Mouse (Mus musculus): ENCODE data around the gene Fbxo7.
A peak's percentile ranks its signal among the peaks of the same experiment; 100 is the strongest.
"Not testable (repeated sequence)": the region's sequence is repeated elsewhere in the genome, so short reads cannot be mapped to it uniquely, and the experiment has no call there.

Gene Fbxo7

GRCm38 (mm10) chr10:86021749-86022473 is at the start of gene Fbxo7:
TSS of gene Fbxo7 (plus strand) at chr10:86021972.
- DNase-seq (ENCODE audit: low read depth, low spot score): peak; percentile 90

DNA sequence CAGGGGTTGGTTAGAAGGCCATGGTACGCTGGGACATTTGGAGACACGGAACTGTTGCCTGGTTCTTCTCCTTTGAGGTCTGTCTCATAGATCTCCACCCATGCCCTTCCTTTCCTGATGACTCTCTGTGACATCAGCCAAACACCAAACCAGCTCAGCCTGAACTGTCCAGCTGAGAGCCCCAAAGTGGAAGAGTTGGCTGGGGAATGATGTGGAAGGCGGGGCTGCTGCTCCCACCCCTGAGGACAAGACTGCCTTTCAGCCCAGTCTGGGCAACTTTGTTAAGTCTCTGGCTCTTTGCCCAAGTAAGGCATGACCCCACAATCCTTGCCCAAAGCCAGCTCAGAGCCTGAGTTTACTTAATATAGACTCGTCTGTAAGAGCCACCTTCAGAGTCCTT is 48.9 kb upstream of the Fbxo7 start:
- DNase-seq (ENCODE audit: low read depth, low spot score): no peak

GRCm38 (mm10) chr10:85989412-85990115 is 32.2 kb upstream of the Fbxo7 start:
- no peak for DNase-seq (ENCODE audit: low read depth, low spot score)

- no peak for DNase-seq (ENCODE audit: low read depth, low spot score)
These were observed 29.4 kb upstream of the Fbxo7 start for GRCm38 (mm10) chr10:85992412-85992811.

DNA sequence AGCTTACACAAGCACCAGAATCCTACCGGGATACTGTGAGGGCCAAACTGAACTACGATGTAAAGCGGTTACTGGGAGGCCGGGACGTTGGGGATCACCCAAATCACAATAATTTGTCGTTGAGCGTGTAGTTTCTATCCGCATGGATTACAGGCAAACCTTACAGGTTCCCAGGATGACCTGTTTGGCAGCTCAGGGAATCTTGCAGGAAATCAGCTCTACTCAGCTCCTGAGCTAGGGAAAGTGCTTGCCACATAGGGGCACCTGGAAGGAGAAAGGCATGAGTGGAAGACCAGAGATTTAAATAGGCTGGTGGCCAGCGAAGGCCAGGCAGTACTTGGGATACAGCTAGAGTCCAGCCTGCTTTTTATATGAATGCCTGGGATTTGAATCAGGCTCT is 27.9 kb upstream of the Fbxo7 start:
- no peak for DNase-seq (ENCODE audit: low read depth, low spot score)

- DNase-seq (ENCODE audit: low read depth, low spot score): no peak
These were observed 27.1 kb upstream of the Fbxo7 start for GRCm38 (mm10) chr10:85994543-85995104.

DNA sequence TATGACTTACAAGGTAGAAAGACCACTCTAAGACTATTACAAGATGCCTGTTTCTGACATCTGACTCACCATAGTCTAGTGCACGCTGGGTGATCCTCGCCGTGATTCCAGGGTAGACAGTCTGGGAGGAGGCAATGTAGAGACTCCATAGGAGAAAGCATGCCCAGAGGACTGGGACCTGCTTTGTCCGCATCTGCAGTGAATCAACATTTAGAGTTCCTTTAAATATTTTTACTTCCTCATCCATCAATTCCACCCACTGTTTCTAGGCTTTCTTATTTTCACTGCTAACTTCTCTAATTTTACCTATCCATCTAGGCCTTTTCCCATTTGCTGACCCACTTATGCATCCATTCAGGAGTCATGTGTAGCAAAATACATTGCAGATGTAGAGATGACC is 21.3 kb upstream of the Fbxo7 start:
- no peak for DNase-seq (ENCODE audit: low read depth, low spot score)

DNA sequence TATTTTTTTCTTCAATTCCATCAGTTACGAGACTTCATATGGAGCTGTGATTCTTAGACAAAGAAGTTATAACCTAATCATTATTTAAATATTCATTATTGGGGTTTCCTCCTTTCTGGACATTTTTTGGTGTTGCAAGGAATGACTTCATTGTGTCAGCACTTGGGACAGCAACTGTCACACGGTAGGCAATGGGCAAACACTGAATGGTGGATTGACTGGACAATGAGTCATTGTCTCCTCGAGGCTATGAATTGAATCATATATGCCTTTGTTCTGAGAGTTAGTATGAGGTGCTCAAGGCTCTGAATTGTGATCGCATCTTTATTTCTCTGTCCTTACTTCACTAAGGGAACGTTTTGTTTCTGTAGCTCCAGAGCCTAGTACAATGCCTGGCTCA is 15.3 kb upstream of the Fbxo7 start:
- peak; percentile 6 for DNase-seq (ENCODE audit: low read depth, low spot score)

GRCm38 (mm10) chr10:86009688-86010087 is 12.1 kb upstream of the Fbxo7 start:
- DNase-seq (ENCODE audit: low read depth, low spot score): no peak

DNA sequence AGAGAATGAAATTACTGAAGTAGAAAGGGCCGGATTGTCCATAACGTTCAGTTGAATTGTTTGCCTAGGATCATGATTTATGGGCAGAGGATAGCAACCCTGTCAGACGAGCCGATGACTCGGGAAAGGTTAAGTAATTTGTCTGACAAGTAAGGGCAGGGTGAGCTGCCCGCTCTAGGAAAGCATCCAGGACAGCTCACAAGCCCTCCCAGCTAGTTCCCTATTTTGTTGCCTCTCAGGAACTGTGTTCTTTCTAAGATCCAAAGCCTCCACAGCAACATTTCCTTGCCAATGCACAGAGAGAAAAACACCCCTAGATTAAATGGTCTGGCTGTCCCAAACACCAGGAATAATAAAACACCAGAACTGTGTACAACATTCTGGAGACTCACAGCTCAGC is 11.1 kb upstream of the Fbxo7 start:
- no peak for DNase-seq (ENCODE audit: low read depth, low spot score)

DNA sequence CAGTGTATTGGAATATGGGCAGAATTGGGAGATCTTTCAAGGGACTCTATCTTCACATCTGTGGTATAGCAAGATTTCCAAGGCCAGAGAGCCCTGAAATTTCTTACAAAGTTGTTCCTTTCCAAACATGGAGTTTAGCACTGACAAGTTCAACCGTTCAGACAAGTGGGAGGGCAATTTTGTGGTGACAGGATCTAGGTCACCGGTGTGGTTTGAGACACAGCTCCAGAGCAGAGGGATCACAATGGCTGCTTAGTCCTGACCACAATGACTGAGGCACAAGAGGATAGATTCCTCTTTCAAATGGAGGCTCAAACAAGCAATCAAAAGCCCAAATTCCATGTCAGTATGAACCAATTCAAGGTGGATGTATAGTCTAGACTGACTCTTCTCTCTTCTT is 10.6 kb upstream of the Fbxo7 start:
- no peak for DNase-seq (ENCODE audit: low read depth, low spot score)

- no peak for DNase-seq (ENCODE audit: low read depth, low spot score)
These were observed 10.0 kb upstream of the Fbxo7 start, which contains the start of gene Bpifc for GRCm38 (mm10) chr10:86011781-86012180. TSS of gene Bpifc (minus strand) at chr10:86011895.

DNA sequence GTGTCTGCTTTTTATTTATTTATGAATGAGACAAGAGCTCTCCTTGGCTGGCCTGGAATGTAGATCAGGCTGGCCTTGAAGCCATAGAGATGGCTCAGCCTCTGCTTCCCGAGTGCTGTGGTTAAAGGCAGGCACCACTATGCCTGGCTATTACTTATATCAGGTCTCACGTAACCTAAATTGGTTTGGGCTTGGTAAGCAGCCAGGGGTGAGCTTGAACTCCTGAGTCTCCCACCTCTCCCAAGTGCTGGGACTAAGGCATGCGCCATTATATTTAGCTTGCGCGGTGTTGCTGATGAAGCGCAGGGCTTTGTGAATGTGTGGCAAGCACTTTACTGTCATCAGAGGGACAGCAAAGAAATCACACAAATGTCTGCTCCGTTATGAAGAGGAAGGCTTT is 4.0 kb upstream of the Fbxo7 start:
- peak; percentile 10 for DNase-seq (ENCODE audit: low read depth, low spot score)

GRCm38 (mm10) chr10:86018813-86019212 is 3.0 kb upstream of the Fbxo7 start:
- peak; percentile 83 for DNase-seq (ENCODE audit: low read depth, low spot score)

- no peak for DNase-seq (ENCODE audit: low read depth, low spot score)
These were observed 394 bp upstream of the Fbxo7 start for GRCm38 (mm10) chr10:86021408-86021748.

GRCm38 (mm10) chr10:86022474-86022816 is 673 bp downstream of the Fbxo7 start:
- DNase-seq (ENCODE audit: low read depth, low spot score): no peak

DNA sequence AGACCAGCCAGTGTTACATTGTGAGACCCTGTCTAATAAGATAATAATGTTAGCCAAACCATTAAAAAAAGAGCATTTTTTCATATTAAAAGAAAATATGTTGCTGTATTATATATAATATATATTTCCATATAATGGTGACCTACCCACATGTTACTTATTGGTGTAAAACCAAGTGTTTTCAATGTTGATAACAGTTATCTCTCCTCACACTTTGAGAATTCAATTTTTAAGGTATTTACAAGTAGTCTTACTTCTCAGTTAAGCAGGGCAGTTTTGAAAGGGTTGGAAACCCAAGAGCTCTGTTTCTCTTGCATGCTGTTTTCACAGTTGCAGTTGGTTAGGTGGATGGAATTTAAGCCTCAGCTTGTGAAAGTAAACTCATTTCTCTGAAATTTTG is 1.4 kb downstream of the Fbxo7 start:
- no peak for DNase-seq (ENCODE audit: low read depth, low spot score)

- no peak for DNase-seq (ENCODE audit: low read depth, low spot score)
These were observed 4.1 kb downstream of the Fbxo7 start for GRCm38 (mm10) chr10:86025906-86026305.

DNA sequence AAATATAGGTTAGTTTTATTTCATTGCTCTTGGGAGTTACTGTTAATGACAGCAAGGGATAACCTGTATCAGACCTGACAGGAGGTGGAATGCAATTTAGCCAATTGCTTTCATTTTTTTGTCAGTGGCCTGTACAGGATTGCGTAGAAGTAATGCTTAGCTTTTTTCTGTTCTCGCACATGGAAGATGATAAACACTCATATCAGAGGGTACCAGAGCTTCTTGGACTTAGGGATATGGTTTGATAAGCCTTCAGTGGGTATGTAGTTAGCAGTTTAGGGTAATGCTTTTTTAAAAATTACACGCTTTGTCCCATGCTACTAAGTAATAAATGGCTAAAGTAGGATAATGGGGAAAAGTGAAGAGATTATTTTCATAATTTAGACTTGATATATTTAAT is 4.6 kb downstream of the Fbxo7 start:
- DNase-seq (ENCODE audit: low read depth, low spot score): no peak

GRCm38 (mm10) chr10:86026807-86027206 is 5.0 kb downstream of the Fbxo7 start:
- not testable (repeated sequence) for DNase-seq (ENCODE audit: low read depth, low spot score)

- no peak for DNase-seq (ENCODE audit: low read depth, low spot score)
These were observed 9.0 kb downstream of the Fbxo7 start for GRCm38 (mm10) chr10:86030743-86031142.

DNA sequence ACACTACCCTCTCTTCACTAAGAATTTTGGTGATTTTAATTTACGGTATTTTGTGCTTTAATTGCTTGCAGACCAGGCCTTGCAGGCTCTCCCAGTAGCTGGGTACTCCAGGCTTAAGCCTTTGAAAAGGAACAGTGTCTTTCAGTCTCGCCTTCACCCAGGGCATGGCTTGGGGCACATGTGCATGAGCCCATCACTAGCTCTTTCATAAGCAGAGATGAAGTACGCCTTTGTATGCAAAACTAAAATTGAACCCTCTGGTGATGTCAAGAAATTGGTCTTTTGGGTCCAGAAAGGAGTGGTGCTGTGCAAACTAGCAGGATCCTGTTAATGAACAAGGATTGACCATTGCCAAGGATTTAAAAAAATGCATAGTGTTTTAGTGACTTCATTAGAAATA is 10.7 kb downstream of the Fbxo7 start:
- DNase-seq (ENCODE audit: low read depth, low spot score): no peak
